Mouse (Mus musculus) embryonic fibroblast, embryonic 13.5 days (primary cell): ENCODE data around the gene Gipr.

ENCODE experiments used
- CTCF ChIP-seq: IDR thresholded peaks from 2 replicates; pipeline ENCODE4 v1.5.1; 2011; ENCODE audit warnings: mild to moderate bottlenecking, control low read depth, low read length, moderate library complexity, borderline replicate concordance; ENCODE audit not compliant: insufficient read depth
- POLR2A ChIP-seq: IDR thresholded peaks from 2 replicates; pipeline ENCODE4 v1.6.1; 2011; ENCODE audit warnings: low read depth, mild to moderate bottlenecking, control low read depth, low read length, moderate library complexity

- no peak for TF ChIP-seq CTCF
- no peak for TF ChIP-seq POLR2A
Observed at GRCm38 (mm10) chr7:19162928-19163327, 3.0 kb downstream of the Gipr start.
